Mouse (Mus musculus) G1E (cell line): Measurements from ENCODE around the gene Col25a1. TPM values are rescaled to one million over a fixed set of nuclear protein-coding genes. Genes with fewer than 3 reads are reported as not detected.

Experiments
- ATAC-seq: 2 replicates; pipeline ENCODE4 v1.8.0; 2016; ENCODE audit warnings: mild to moderate bottlenecking; ENCODE audit not compliant: insufficient number of reproducible peaks, poor library complexity, low FRiP score, severe bottlenecking; ENCODE audit errors: extremely low read depth
- DNase-seq: peaks from one replicate; pipeline ENCODE4 v3.0.0; 2012; ENCODE audit warnings: low spot score
- H3K27me3 ChIP-seq: 2 replicates; pipeline ENCODE4 v1.6.1; 2012; ENCODE audit warnings: mild to moderate bottlenecking, low read length, inconsistent platforms; ENCODE audit not compliant: insufficient read depth
- H3K36me3 ChIP-seq: replicated peaks from 2 replicates; pipeline ENCODE3; 2012; ENCODE audit warnings: mild to moderate bottlenecking, inconsistent platforms
- H3K4me1 ChIP-seq: 2 replicates; pipeline ENCODE4 v1.6.1; 2012; ENCODE audit warnings: low read depth, low read length, inconsistent platforms, mixed read lengths; ENCODE audit not compliant: insufficient read depth
- H3K4me3 ChIP-seq: 2 replicates; pipeline ENCODE4 v1.5.1; 2012; ENCODE audit warnings: low read depth, mild to moderate bottlenecking, inconsistent platforms, low read length, moderate library complexity, mixed read lengths
- H3K9me3 ChIP-seq: replicated peaks from 2 replicates; pipeline ENCODE4 v1.6.1; 2012; ENCODE audit warnings: inconsistent platforms
- CTCF ChIP-seq: IDR thresholded peaks from 2 replicates; pipeline ENCODE4 v1.5.1; 2012; ENCODE audit warnings: low read depth, low read length, inconsistent platforms, mixed read lengths
- GATA1 ChIP-seq: IDR thresholded peaks from 2 replicates; pipeline ENCODE4 v1.6.1; 2012; ENCODE audit warnings: borderline replicate concordance, low read length, inconsistent platforms, mixed read lengths
- GATA2 ChIP-seq: IDR thresholded peaks from 2 replicates; pipeline ENCODE4 v1.6.1; 2012; ENCODE audit warnings: low read depth, low read length, inconsistent platforms, borderline replicate concordance
- POLR2AphosphoS5 ChIP-seq: IDR thresholded peaks from 2 replicates; pipeline ENCODE4 v1.6.1; 2012; ENCODE audit warnings: low read depth, low read length, inconsistent platforms; ENCODE audit not compliant: insufficient replicate concordance
- TAL1 ChIP-seq: conservative IDR thresholded peaks from 2 replicates; pipeline ENCODE4 v1.6.1; 2012; ENCODE audit warnings: low read depth, low read length, inconsistent platforms, mixed read lengths
- polyA plus RNA-seq: library from polyadenylated mRNA; stranded (reverse); fragments of >175 nt; gene quantifications from 2 replicates; pipeline ENCODE4 v1.2.3, GENCODE M21; 2012
- total RNA-seq, 2 experiments: library from RNA; stranded (forward) in 1 of 2; stranded (reverse) in 1 of 2; fragments of 200-1000 nt in 1 of 2; fragments of >200 nt in 1 of 2; fragmentation: Nextera tagmentation in 1 of 2; gene quantifications; 2 replicates each; pipeline ENCODE4 v1.2.3; 2014 to 2017

The Col25a1 gene
- total and polyA plus RNA-seq, 3 experiments: 0.22 TPM; not detected in 2

- H3K4me1 ChIP-seq: no peaks in the 10 kb centered on the region
- peaks cover 21% of the 10 kb centered on the region for H3K9me3 ChIP-seq
- H3K27me3 ChIP-seq: no peaks in the 10 kb centered on the region
- H3K36me3 ChIP-seq: no peaks in the 10 kb centered on the region
- H3K4me3 ChIP-seq: no peak overlapping the region
- ATAC-seq (no peak), DNase-seq (no peak)
- TF ChIP-seq CTCF (no peak), POLR2AphosphoS5 (no peak), GATA2 (no peak), TAL1 (no peak), GATA1 (no peak)
These were observed 357.5 kb downstream of the Col25a1 start for GRCm38 (mm10) chr3:130488839-130489238.

GRCm38 (mm10) chr3:130494192-130494591, 362.9 kb downstream of the Col25a1 start:
- DNase-seq (no peak), ATAC-seq (no peak)
- Histone ChIP-seq H3K9me3 (peaks cover 19% of the 10 kb centered on the region), H3K27me3 (no peaks in the 10 kb centered on the region), H3K36me3 (no peaks in the 10 kb centered on the region), H3K4me1 (no peaks in the 10 kb centered on the region), H3K4me3 (no peak overlapping the region)
- TF ChIP-seq TAL1 (no peak), POLR2AphosphoS5 (no peak), GATA2 (no peak), CTCF (no peak), GATA1 (no peak)

GRCm38 (mm10) chr3:130494665-130495396, 363.5 kb downstream of the Col25a1 start:
- H3K4me1 ChIP-seq: no peaks in the 10 kb centered on the region
- ATAC-seq (no peak), DNase-seq (no peak)
- peaks cover 19% of the 10 kb centered on the region for H3K9me3 ChIP-seq
- H3K36me3 ChIP-seq: no peaks in the 10 kb centered on the region
- no peak overlapping the region for H3K4me3 ChIP-seq
- TF ChIP-seq CTCF (no peak), POLR2AphosphoS5 (no peak), TAL1 (no peak), GATA1 (no peak)
- no peaks in the 10 kb centered on the region for H3K27me3 ChIP-seq

GRCm38 (mm10) chr3:130497036-130497435, 365.7 kb downstream of the Col25a1 start:
- TF ChIP-seq GATA1: no peak
- TF ChIP-seq TAL1: no peak
- no peak for TF ChIP-seq GATA2
- TF ChIP-seq CTCF: no peak
- TF ChIP-seq POLR2AphosphoS5: no peak
- H3K4me1 ChIP-seq: no peaks in the 10 kb centered on the region
- H3K27me3 ChIP-seq: no peaks in the 10 kb centered on the region
- no peak overlapping the region for H3K4me3 ChIP-seq
- ATAC-seq (no peak), DNase-seq (no peak)
- no peaks in the 10 kb centered on the region for H3K36me3 ChIP-seq
- peaks cover 16% of the 10 kb centered on the region for H3K9me3 ChIP-seq

GRCm38 (mm10) chr3:130501713-130502112, 370.4 kb downstream of the Col25a1 start:
- ATAC-seq: no peak
- no peak for TF ChIP-seq GATA2
- no peak for TF ChIP-seq POLR2AphosphoS5
- no peak for TF ChIP-seq GATA1
- TF ChIP-seq CTCF: no peak
- no peak for TF ChIP-seq TAL1
- Histone ChIP-seq H3K4me3 (no peak overlapping the region), H3K36me3 (no peaks in the 10 kb centered on the region), H3K9me3 (peaks cover 5% of the 10 kb centered on the region; the same call in 1 of the 2 replicates), H3K4me1 (no peaks in the 10 kb centered on the region), H3K27me3 (no peaks in the 10 kb centered on the region)
- no peak for DNase-seq

GRCm38 (mm10) chr3:130508330-130508729, 377.0 kb downstream of the Col25a1 start:
- H3K36me3 ChIP-seq: no peaks in the 10 kb centered on the region
- TF ChIP-seq GATA1 (no peak), TAL1 (no peak), GATA2 (no peak), POLR2AphosphoS5 (no peak), CTCF (no peak)

More at GRCm38 (mm10) chr3:130508330-130508729, 377.0 kb downstream of the Col25a1 start:
- no peak for DNase-seq
- no peaks in the 10 kb centered on the region for H3K27me3 ChIP-seq
- no peak overlapping the region for H3K4me3 ChIP-seq
- H3K4me1 ChIP-seq: no peaks in the 10 kb centered on the region
- H3K9me3 ChIP-seq: peaks cover 12% of the 10 kb centered on the region
- no peak for ATAC-seq
